Mouse (Mus musculus): ENCODE results near the gene Krt222. TPM values are rescaled to one million over a fixed set of nuclear protein-coding genes. Genes with fewer than 3 reads are reported as not detected.

The Krt222 gene
- polyA plus RNA-seq (2012; rRNA removed) = 1.5 and 1.6 TPM in 2 replicates

GRCm38 (mm10) chr11:99243820-99244374 lies at the start of gene Krt222:
TSS of gene Krt222 (minus strand) at chr11:99244085.

GRCm38 (mm10) chr11:99284833-99285312 lies 41.0 kb upstream of the Krt222 start, which contains the start of gene Krt24:
TSS of gene Krt24 (minus strand) at chr11:99285262.

GRCm38 (mm10) chr11:99230261-99231048 lies 13.4 kb downstream of the Krt222 start, which contains the start of gene Smarce1:
TSS of gene Smarce1 (minus strand) at chr11:99231017.

Other genes starting within 250 kb of the Krt222 start
- 78.7 and 104 TPM in 2 replicates for gene Top2a, start 219.9 kb downstream of the Krt222 start, polyA plus RNA-seq (2012; rRNA removed)
- gene Igfbp4, start 202.8 kb downstream of the Krt222 start, polyA plus RNA-seq (2012; rRNA removed) = 178 and 324 TPM in 2 replicates
- gene Tns4, start 154.8 kb downstream of the Krt222 start, polyA plus RNA-seq (2012; rRNA removed) = 0.14 and 0.23 TPM in 2 replicates
- 0.22 and 0.45 TPM in 2 replicates for gene Ccr7, start 89.0 kb downstream of the Krt222 start, polyA plus RNA-seq (2012; rRNA removed)
- gene Smarce1, start 13.1 kb downstream of the Krt222 start, polyA plus RNA-seq (2012; rRNA removed) = 293 and 337 TPM in 2 replicates
- gene Krt24, start 41.2 kb upstream of the Krt222 start, polyA plus RNA-seq (2012; rRNA removed) = 0.04 and 0.09 TPM in 2 replicates
- gene Krt25, start 78.9 kb upstream of the Krt222 start, polyA plus RNA-seq (2012; rRNA removed) = 0.06 and 0.07 TPM in 2 replicates
- 0.09 and 0.12 TPM in 2 replicates for gene Krt26, start 93.9 kb upstream of the Krt222 start, polyA plus RNA-seq (2012; rRNA removed)
- 0.07 and 0.09 TPM in 2 replicates for gene Krt27, start 107.0 kb upstream of the Krt222 start, polyA plus RNA-seq (2012; rRNA removed)
- 0.15 and 0.26 TPM in 2 replicates for gene Krt28, start 130.8 kb upstream of the Krt222 start, polyA plus RNA-seq (2012; rRNA removed)
- 15.8 and 24.0 TPM in 2 replicates for gene Krt10, start 145.3 kb upstream of the Krt222 start, polyA plus RNA-seq (2012; rRNA removed)
- 0.07 and 0.14 TPM in 2 replicates for gene Krt12, start 178.2 kb upstream of the Krt222 start, polyA plus RNA-seq (2012; rRNA removed)
- 0.08 and 0.09 TPM in 2 replicates for gene Krt20, start 194.1 kb upstream of the Krt222 start, polyA plus RNA-seq (2012; rRNA removed)
- gene Krt23, start 249.1 kb upstream of the Krt222 start, polyA plus RNA-seq (2012; rRNA removed) = 0.02 and 0.49 TPM in 2 replicates